Mouse (Mus musculus) lung, embryonic 14.5 days (tissue): ENCODE measurements around the gene Muc13. TPM values are rescaled to one million over a fixed set of nuclear protein-coding genes. Genes with fewer than 3 reads are reported as not detected.

Experiments used
- ATAC-seq: fragments of 200-750 bp; cut with Nextera tagmentation; 2 replicates; pipeline ENCODE4 v1.8.0; 2017; ENCODE audit warnings: mild to moderate bottlenecking, moderate TSS enrichment, moderate library complexity; ENCODE audit not compliant: insufficient read depth
- DNase-seq: peaks from one replicate; pipeline ENCODE4 v3.0.0-alpha.2; 2015
- H3K27ac ChIP-seq: fragments of 300-500 bp; sonication (generic); 2 replicates; pipeline ENCODE4 v1.5.1; 2014; ENCODE audit warnings: low read depth, mild to moderate bottlenecking, moderate library complexity
- H3K27me3 ChIP-seq: fragments of 300-500 bp; sonication (generic); 2 replicates; pipeline ENCODE4 v1.6.1; 2014; ENCODE audit warnings: low read length, control low read depth; ENCODE audit not compliant: insufficient read depth
- H3K36me3 ChIP-seq: fragments of 300-500 bp; sonication (generic); 2 replicates; pipeline ENCODE4 v1.6.1; 2014; ENCODE audit warnings: control low read depth; ENCODE audit not compliant: insufficient read depth
- H3K4me1 ChIP-seq: fragments of 300-500 bp; sonication (generic); 2 replicates; pipeline ENCODE4 v1.6.1; 2014; ENCODE audit warnings: antibody characterized with exemption, control low read depth; ENCODE audit not compliant: insufficient read depth
- H3K4me2 ChIP-seq: fragments of 300-500 bp; sonication (generic); 2 replicates; pipeline ENCODE4 v1.6.1; 2014; ENCODE audit warnings: mild to moderate bottlenecking
- H3K4me3 ChIP-seq: fragments of 300-500 bp; sonication (generic); 2 replicates; pipeline ENCODE4 v1.5.1; 2014; ENCODE audit warnings: low read depth, low read length
- H3K9ac ChIP-seq: fragments of 300-500 bp; sonication (generic); 2 replicates; pipeline ENCODE4 v1.6.1; 2014
- H3K9me3 ChIP-seq: fragments of 300-500 bp; sonication (generic); 2 replicates; pipeline ENCODE4 v1.6.1; 2016; ENCODE audit warnings: low read depth, low read length, control low read depth
- CTCF ChIP-seq: IDR thresholded peaks from 2 replicates; pipeline ENCODE4 v1.5.1; 2016; ENCODE audit warnings: antibody characterized with exemption, low read depth
- WGBS: fragments of 180-500 bp; shearing (Covaris S2); extraction: QIAGEN DNeasy Blood & Tissue Kit; methylation state at CpG from one replicate; pipeline ENCODE4 v1.1.7; 2014; 5-methylcytosine and 5-hydroxymethylcytosine counted together
- polyA plus RNA-seq: library from polyadenylated mRNA; unstranded; fragments of >200 nt; fragmentation: Nextera tagmentation; extraction: Ambion mirVana; gene quantifications from 2 replicates; pipeline ENCODE4 v1.2.1, GENCODE M21; 2014

Muc13 gene
- polyA plus RNA-seq, 1 experiment from 2014 or later = not detected

DNA sequence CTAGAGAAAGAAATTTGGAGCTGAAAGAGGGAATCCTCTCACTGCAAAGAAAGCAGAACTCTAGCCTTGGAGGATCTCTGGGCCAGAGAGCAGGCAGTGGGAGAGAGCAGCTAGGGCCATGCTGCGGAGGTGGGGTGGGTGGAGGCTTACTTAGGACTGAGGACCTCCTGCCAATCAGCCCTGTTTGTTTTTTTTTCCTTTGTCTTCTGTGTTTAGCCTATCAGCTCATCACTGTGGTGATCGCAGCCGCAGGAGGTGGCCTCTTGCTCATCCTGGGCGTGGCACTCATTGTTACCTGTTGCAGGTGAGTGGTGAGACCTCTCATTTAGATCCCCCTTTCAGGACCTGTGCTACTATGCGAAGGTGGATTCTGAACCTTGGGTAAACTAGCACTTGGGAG, 33.3 kb upstream of the Muc13 start:
- no peak overlapping the region for H3K4me2 ChIP-seq
- WGBS = 48% methylated on average over 5 of the region's 5 CpGs
- no peaks in the 10 kb centered on the region for H3K9me3 ChIP-seq
- no peak overlapping the region for H3K9ac ChIP-seq
- H3K27ac ChIP-seq = no peak overlapping the region
- no peaks in the 10 kb centered on the region for H3K27me3 ChIP-seq
- H3K4me3 ChIP-seq = no peak overlapping the region
- ATAC-seq = no peak
- peaks cover 19% of the 10 kb centered on the region; the same call in 1 of the 2 replicates for H3K36me3 ChIP-seq
- no peak for DNase-seq
- H3K4me1 ChIP-seq = no peaks in the 10 kb centered on the region
- no peak for TF ChIP-seq CTCF

DNA sequence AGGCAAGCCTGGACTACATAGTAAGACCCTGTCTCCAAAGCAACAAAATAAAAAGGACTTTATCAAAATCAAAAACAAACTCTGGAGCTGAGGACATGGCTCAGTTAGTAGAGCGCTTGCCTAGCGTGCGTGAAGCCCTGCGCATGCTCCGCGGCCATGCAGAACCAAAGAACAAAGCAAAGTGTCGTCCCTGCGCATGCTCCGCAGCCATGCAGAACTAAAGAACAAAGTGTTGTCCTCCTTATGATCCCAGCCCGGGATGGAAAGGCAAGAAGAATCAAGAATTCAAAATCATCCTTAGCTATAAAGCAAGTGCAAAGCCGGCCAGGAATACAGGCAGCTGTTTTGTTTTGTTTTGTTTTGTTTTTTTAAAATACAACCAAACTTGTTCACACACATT, 32.8 kb upstream of the Muc13 start:
- no peak overlapping the region for H3K4me2 ChIP-seq
- H3K4me1 ChIP-seq = no peaks in the 10 kb centered on the region
- no peaks in the 10 kb centered on the region for H3K27me3 ChIP-seq
- no peak for ATAC-seq
- DNase-seq = no peak
- no peaks in the 10 kb centered on the region for H3K9me3 ChIP-seq
- no peak overlapping the region for H3K9ac ChIP-seq
- H3K4me3 ChIP-seq = no peak overlapping the region
- no peak overlapping the region for H3K27ac ChIP-seq
- H3K36me3 ChIP-seq = peaks cover 19% of the 10 kb centered on the region; the same call in 1 of the 2 replicates
- no peak for TF ChIP-seq CTCF
- WGBS = 69% methylated on average over 11 of the region's 11 CpGs

DNA sequence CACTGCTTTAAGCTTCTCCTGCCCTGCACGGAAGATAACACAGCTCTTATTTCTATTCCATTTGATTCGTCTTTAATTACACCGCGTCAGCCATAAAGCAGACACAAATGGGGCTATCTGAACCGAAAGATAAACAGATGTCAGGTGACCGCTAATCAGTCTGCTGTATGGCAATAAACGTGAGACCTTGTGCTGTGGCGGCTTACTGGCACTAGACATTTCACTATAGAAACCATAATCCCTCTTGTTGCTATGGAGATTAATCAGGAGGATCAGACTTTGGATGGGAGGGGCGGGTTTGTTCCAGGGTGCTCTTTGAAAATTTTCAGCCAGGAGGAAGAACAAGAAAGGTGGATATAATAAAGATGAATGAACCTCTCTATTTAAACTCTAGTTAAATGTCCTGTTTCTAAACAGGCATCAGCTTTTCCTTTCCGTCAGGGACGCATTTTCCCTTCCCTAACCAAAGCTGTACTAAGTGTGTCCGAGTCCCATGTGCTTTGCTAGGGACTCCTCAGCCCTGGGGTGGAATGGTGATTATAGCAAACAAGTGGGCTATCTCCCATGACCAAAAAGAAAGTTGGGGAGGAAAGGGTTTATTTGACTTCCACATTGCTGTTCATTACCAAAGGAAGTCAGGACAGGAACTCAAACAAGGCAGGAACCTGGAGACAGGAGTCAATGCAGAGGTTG, 29.2 kb upstream of the Muc13 start:
- Histone ChIP-seq H3K36me3 (peaks cover 22% of the 10 kb centered on the region; the same call in 1 of the 2 replicates), H3K4me1 (no peaks in the 10 kb centered on the region), H3K9me3 (no peaks in the 10 kb centered on the region), H3K27ac (no peak overlapping the region), H3K9ac (no peak overlapping the region), H3K4me3 (no peak overlapping the region), H3K27me3 (no peaks in the 10 kb centered on the region), H3K4me2 (no peak overlapping the region)
- ATAC-seq (no peak), DNase-seq (no peak)
- 50% methylated on average over 12 of the region's 12 CpGs for WGBS
- no peak for TF ChIP-seq CTCF

DNA sequence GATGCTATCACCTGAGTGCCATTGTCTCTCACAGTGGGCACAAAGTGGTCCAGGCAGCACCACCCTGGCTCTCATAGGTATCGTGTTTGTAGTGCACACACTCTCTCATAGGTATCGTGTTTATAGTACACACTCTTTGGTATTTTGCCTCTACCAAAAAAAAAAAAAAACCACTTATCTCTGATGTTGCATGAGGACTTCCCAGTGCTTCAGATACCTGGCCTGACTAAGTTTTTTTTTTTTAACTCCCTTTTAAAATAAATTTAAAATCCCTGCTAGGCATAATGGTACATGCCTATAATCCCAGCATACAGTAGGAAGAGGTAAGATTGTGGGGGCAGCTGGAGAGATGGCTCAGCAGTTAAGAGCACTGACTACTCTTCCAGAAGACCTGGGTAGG, 28.4 kb upstream of the Muc13 start:
- H3K9me3 ChIP-seq = no peaks in the 10 kb centered on the region
- H3K27ac ChIP-seq = no peak overlapping the region
- DNase-seq (no peak), ATAC-seq (no peak)
- peaks cover 22% of the 10 kb centered on the region; the same call in 1 of the 2 replicates for H3K36me3 ChIP-seq
- no peaks in the 10 kb centered on the region for H3K4me1 ChIP-seq
- 95% methylated on average over 2 of the region's 2 CpGs for WGBS
- no peaks in the 10 kb centered on the region for H3K27me3 ChIP-seq
- H3K9ac ChIP-seq = no peak overlapping the region
- no peak overlapping the region for H3K4me2 ChIP-seq
- no peak overlapping the region for H3K4me3 ChIP-seq
- TF ChIP-seq CTCF = no peak

DNA sequence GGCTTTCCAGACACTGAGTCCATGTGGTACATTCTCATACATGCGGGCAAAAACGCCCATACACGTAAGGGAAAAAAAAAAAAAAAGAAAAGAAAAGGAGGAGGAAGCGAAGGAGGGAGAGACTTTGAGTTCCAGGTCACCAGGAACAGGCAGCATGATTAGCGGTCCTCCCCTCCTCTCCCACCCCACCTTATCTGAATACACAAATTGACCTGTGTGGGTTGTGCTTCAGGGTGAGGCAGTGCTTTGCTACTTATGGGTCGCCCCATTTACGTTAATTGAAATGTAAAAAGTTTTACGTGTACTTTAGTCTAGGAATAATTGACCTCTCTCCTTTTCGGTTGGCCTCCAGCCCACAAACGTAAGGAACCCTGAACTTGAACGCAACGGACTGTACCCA, 27.5 kb upstream of the Muc13 start:
- H3K27ac ChIP-seq = no peak overlapping the region
- no peak overlapping the region for H3K4me3 ChIP-seq
- TF ChIP-seq CTCF = no peak
- DNase-seq = no peak
- no peaks in the 10 kb centered on the region for H3K9me3 ChIP-seq
- no peaks in the 10 kb centered on the region for H3K27me3 ChIP-seq
- H3K4me1 ChIP-seq = no peaks in the 10 kb centered on the region
- H3K4me2 ChIP-seq = no peak overlapping the region
- 84% methylated on average over 12 of the region's 12 CpGs for WGBS
- H3K9ac ChIP-seq = no peak overlapping the region
- no peak for ATAC-seq
- H3K36me3 ChIP-seq = peaks cover 18% of the 10 kb centered on the region; the same call in 1 of the 2 replicates

DNA sequence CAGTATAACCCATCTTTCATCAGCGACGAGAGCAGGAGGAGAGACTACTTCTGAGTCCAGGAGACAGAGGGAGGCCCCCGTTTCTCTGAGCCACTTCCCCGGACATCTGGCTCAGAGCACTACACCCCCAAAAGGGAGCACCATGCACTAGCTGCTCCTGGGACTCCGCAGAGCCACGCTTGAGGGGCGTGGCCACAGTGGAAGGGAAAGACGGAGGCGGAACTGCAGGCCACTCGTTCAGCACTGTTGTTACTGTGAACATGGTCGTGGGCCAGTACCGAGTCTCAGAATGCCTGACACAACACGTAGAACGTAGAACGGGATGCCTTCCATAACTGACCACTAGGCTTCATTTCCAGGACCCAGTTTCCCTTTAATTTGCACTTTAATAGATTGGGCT, 27.1 kb upstream of the Muc13 start:
- Histone ChIP-seq H3K27ac (no peak overlapping the region), H3K9me3 (no peaks in the 10 kb centered on the region), H3K4me3 (no peak overlapping the region), H3K27me3 (no peaks in the 10 kb centered on the region), H3K4me2 (no peak overlapping the region), H3K36me3 (peaks cover 18% of the 10 kb centered on the region; the same call in 1 of the 2 replicates), H3K4me1 (no peaks in the 10 kb centered on the region), H3K9ac (no peak overlapping the region)
- ATAC-seq = no peak
- no peak for DNase-seq
- TF ChIP-seq CTCF = 0 out of 2 replicates have a peak, but pooled peaks have one; percentile 5
- 56% methylated on average over 15 of the region's 15 CpGs for WGBS

DNA sequence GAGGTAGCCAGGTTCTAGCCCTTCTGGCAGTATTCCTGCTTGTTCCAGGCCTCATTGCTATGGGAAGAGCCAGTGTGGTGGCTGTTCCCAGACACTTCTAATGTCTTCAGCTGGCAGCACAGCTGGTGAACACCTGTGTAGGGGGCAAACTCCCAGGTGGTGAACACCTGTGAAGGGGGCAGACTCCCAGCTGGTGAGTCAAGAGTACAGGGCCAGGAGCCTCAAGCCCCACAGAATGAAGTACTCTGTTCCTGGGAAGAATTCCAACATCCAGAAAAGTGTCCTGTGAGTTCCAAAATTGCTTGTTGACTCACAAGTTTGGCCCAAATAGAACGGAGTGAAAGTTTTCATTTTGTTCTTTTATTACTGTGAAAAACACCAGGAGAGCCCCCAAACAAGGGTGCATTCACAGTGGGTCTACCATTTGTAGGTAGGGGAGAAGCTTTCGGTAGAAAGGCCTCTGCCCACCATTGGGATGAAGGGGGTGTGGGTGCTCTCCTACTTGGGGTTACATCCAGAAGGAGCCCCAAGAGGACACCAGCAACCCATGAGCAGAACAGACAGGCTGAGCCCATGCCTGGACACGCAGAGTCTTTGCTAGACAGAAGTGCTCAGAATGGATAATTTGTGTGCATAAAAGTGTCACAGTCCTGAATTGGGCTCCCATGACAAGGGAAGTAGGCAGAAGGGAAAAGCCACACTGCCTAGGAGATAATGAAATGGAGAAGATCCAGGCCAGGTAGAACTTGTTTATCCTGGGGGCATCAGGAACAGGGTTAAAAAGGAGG, 25.2 kb upstream of the Muc13 start:
- no peak for ATAC-seq
- 83% methylated on average over 3 of the region's 3 CpGs for WGBS

More for the DNA sequence above, 25.2 kb upstream of the Muc13 start:
- Histone ChIP-seq H3K4me2 (no peak overlapping the region), H3K27me3 (no peaks in the 10 kb centered on the region), H3K9me3 (no peaks in the 10 kb centered on the region), H3K4me3 (no peak overlapping the region), H3K27ac (no peak overlapping the region), H3K4me1 (no peaks in the 10 kb centered on the region), H3K9ac (no peak overlapping the region), H3K36me3 (peaks cover 9% of the 10 kb centered on the region; the same call in 1 of the 2 replicates)
- DNase-seq = no peak
- TF ChIP-seq CTCF = no peak
